Mouse (Mus musculus): Measurements from ENCODE around the gene Rrp1b. TPM values are rescaled to one million over a fixed set of nuclear protein-coding genes. Genes with fewer than 3 reads are reported as not detected.

Gene Rrp1b
- polyA plus RNA-seq, 1 experiment from 2014 or later = 44.7 TPM

Other genes with a start within 250 kb of the Rrp1b start
- gene Sik1, start 180.3 kb upstream of the Rrp1b start, polyA plus RNA-seq (2016; fragmentation: Nextera tagmentation; extraction: Ambion mirVana) = 16.5 and 18.9 TPM in 2 replicates
- gene Hsf2bp, start 249 bp downstream of the Rrp1b start, polyA plus RNA-seq (2016; fragmentation: Nextera tagmentation; extraction: Ambion mirVana) = 0.56 and 0.78 TPM in 2 replicates
- 23.6 TPM in 2 replicates for gene Notch3, start 130.8 kb downstream of the Rrp1b start, polyA plus RNA-seq (2016; fragmentation: Nextera tagmentation; extraction: Ambion mirVana)
- gene Ephx3, start 153.4 kb downstream of the Rrp1b start, polyA plus RNA-seq (2016; fragmentation: Nextera tagmentation; extraction: Ambion mirVana) = 0.08 TPM in 1 of 2 replicates, not detected in the other
- 108 and 112 TPM in 2 replicates for gene Brd4, start 248.6 kb downstream of the Rrp1b start, polyA plus RNA-seq (2016; fragmentation: Nextera tagmentation; extraction: Ambion mirVana)